Mouse (Mus musculus) stomach, embryonic 14.5 days (tissue): Measurements from ENCODE around the gene Trim28. TPM values are rescaled to one million over a fixed set of nuclear protein-coding genes. Genes with fewer than 3 reads are reported as not detected.
A peak's percentile ranks its signal among the peaks of the same experiment; 100 is the strongest.

Source experiments
- ATAC-seq: fragments of 200-750 bp; cut with Nextera tagmentation; 2 replicates; pipeline ENCODE4 v1.8.0; 2017; ENCODE audit warnings: low read depth, moderate TSS enrichment; ENCODE audit not compliant: insufficient number of reproducible peaks, insufficient read depth, low FRiP score
- H3K27ac ChIP-seq: fragments of 300-500 bp; sonication (generic); 2 replicates; pipeline ENCODE4 v1.5.1; 2014; ENCODE audit warnings: mild to moderate bottlenecking, low read length, moderate library complexity, mixed read lengths
- H3K27me3 ChIP-seq: fragments of 300-500 bp; sonication (generic); 2 replicates; pipeline ENCODE4 v1.6.1; 2014; ENCODE audit warnings: low read length, control low read depth, mixed read lengths; ENCODE audit not compliant: control insufficient read depth, insufficient read depth
- H3K36me3 ChIP-seq: fragments of 300-500 bp; sonication (generic); 2 replicates; pipeline ENCODE4 v1.6.1; 2014; ENCODE audit warnings: mild to moderate bottlenecking, control low read depth, low read length, moderate library complexity, mixed read lengths; ENCODE audit not compliant: control insufficient read depth, insufficient read depth
- H3K4me1 ChIP-seq: fragments of 300-500 bp; sonication (generic); 2 replicates; pipeline ENCODE4 v1.6.1; 2014; ENCODE audit warnings: low read length, control low read depth, mixed read lengths; ENCODE audit not compliant: control insufficient read depth, insufficient read depth
- H3K4me2 ChIP-seq: fragments of 300-500 bp; sonication (generic); replicated peaks from 2 replicates; pipeline ENCODE4 v1.6.1; 2014; ENCODE audit warnings: low read depth, low read length, control low read depth
- H3K4me3 ChIP-seq: fragments of 300-500 bp; sonication (generic); 2 replicates; pipeline ENCODE4 v1.5.1; 2014; ENCODE audit warnings: low read depth, low read length, control low read depth
- H3K9ac ChIP-seq: fragments of 300-500 bp; sonication (generic); replicated peaks from 2 replicates; pipeline ENCODE4 v1.6.1; 2014; ENCODE audit warnings: low read depth, mild to moderate bottlenecking, control low read depth, low read length, moderate library complexity, mixed read lengths
- H3K9me3 ChIP-seq: fragments of 300-500 bp; sonication (generic); 2 replicates; pipeline ENCODE4 v1.6.1; 2016; ENCODE audit warnings: low read depth, low read length, control low read depth; ENCODE audit not compliant: control insufficient read depth
- WGBS: fragments of 180-500 bp; shearing (Covaris S2); extraction: QIAGEN DNeasy Blood & Tissue Kit; methylation state at CpG from one replicate; pipeline ENCODE4 v1.1.7; 2014; 5-methylcytosine and 5-hydroxymethylcytosine counted together
- polyA plus RNA-seq: library from polyadenylated mRNA; unstranded; fragments of >200 nt; fragmentation: Nextera tagmentation; extraction: Ambion mirVana; gene quantifications from 2 replicates; pipeline ENCODE4 v1.2.1, GENCODE M21; 2014

The Trim28 gene
- polyA plus RNA-seq, 1 experiment from 2014 or later: 397 TPM

GRCm38 (mm10) chr7:13022773-13023535 lies 24.0 kb downstream of the Trim28 start:
- Histone ChIP-seq H3K4me3 (peak overlapping the region; percentile 91), H3K27me3 (no peaks in the 10 kb centered on the region), H3K9me3 (no peaks in the 10 kb centered on the region), H3K36me3 (peaks cover 27% of the 10 kb centered on the region), H3K27ac (peak overlapping the region; percentile 99), H3K9ac (peak overlapping the region; percentile 61), H3K4me2 (peak overlapping the region; percentile 99), H3K4me1 (peaks cover 15% of the 10 kb centered on the region)
- 3% methylated on average over 31 of the region's 31 CpGs for WGBS
- peak; percentile 74 for ATAC-seq

- peak; percentile 83 for ATAC-seq
- peak overlapping the region; percentile 99 for H3K4me2 ChIP-seq
- under 1% methylated on average over 86 of the region's 95 CpGs for WGBS
- H3K36me3 ChIP-seq: peaks cover 38% of the 10 kb centered on the region
- no peaks in the 10 kb centered on the region for H3K9me3 ChIP-seq
- H3K4me3 ChIP-seq: peak overlapping the region; percentile 91
- H3K9ac ChIP-seq: peak overlapping the region; percentile 96
- peak overlapping the region; percentile 99 for H3K27ac ChIP-seq
- H3K4me1 ChIP-seq: peaks cover 15% of the 10 kb centered on the region
- no peaks in the 10 kb centered on the region for H3K27me3 ChIP-seq
Observed at GRCm38 (mm10) chr7:13023928-13024731, 25.2 kb downstream of the Trim28 start.

- ATAC-seq: peak; percentile 61
- Histone ChIP-seq H3K36me3 (peaks cover 45% of the 10 kb centered on the region), H3K4me1 (peaks cover 15% of the 10 kb centered on the region), H3K9me3 (no peaks in the 10 kb centered on the region), H3K4me2 (peak overlapping the region; percentile 99), H3K9ac (peak overlapping the region; percentile 96), H3K4me3 (peak overlapping the region; percentile 91), H3K27me3 (no peaks in the 10 kb centered on the region), H3K27ac (peak overlapping the region; percentile 99)
- WGBS: under 1% methylated on average over 40 of the region's 44 CpGs
Observed at GRCm38 (mm10) chr7:13024805-13025204, 25.9 kb downstream of the Trim28 start.

GRCm38 (mm10) chr7:13025511-13026112 lies 26.7 kb downstream of the Trim28 start:
- no peak for ATAC-seq
- Histone ChIP-seq H3K9me3 (no peaks in the 10 kb centered on the region), H3K27me3 (no peaks in the 10 kb centered on the region), H3K4me1 (peaks cover 15% of the 10 kb centered on the region), H3K27ac (no peak overlapping the region), H3K4me2 (peak overlapping the region; percentile 99), H3K36me3 (peaks cover 53% of the 10 kb centered on the region), H3K4me3 (peak overlapping the region; percentile 91), H3K9ac (peak overlapping the region; percentile 96)
- 36% methylated on average over 4 of the region's 4 CpGs for WGBS

GRCm38 (mm10) chr7:13028986-13029385 lies 30.1 kb downstream of the Trim28 start:
- Histone ChIP-seq H3K9ac (no peak overlapping the region), H3K4me2 (no peak overlapping the region), H3K4me1 (peaks cover 22% of the 10 kb centered on the region), H3K27ac (no peak overlapping the region), H3K4me3 (no peak overlapping the region), H3K9me3 (no peaks in the 10 kb centered on the region), H3K36me3 (peaks cover 78% of the 10 kb centered on the region), H3K27me3 (no peaks in the 10 kb centered on the region)
- 96% methylated on average over 4 of the region's 4 CpGs for WGBS
- no peak for ATAC-seq

- 71% methylated on average over 5 of the region's 5 CpGs for whole genome bisulfite sequencing
- Histone ChIP-seq H3K9me3 (no peaks in the 10 kb centered on the region), H3K4me3 (no peak overlapping the region), H3K4me1 (peaks cover 21% of the 10 kb centered on the region), H3K27me3 (no peaks in the 10 kb centered on the region), H3K36me3 (peaks cover 82% of the 10 kb centered on the region), H3K4me2 (no peak overlapping the region), H3K27ac (no peak overlapping the region), H3K9ac (no peak overlapping the region)
- no peak for ATAC-seq
Observed at GRCm38 (mm10) chr7:13031069-13031468, 32.2 kb downstream of the Trim28 start.

GRCm38 (mm10) chr7:13031983-13032382 lies 33.1 kb downstream of the Trim28 start:
- Histone ChIP-seq H3K27ac (no peak overlapping the region), H3K27me3 (no peaks in the 10 kb centered on the region), H3K36me3 (peaks cover 77% of the 10 kb centered on the region), H3K4me1 (peaks cover 23% of the 10 kb centered on the region), H3K4me3 (no peak overlapping the region), H3K4me2 (no peak overlapping the region), H3K9me3 (no peaks in the 10 kb centered on the region), H3K9ac (no peak overlapping the region)
- WGBS: 81% methylated on average over 2 of the region's 2 CpGs
- ATAC-seq: no peak

GRCm38 (mm10) chr7:13032541-13032940 lies 33.6 kb downstream of the Trim28 start:
- Histone ChIP-seq H3K9me3 (no peaks in the 10 kb centered on the region), H3K4me3 (no peak overlapping the region), H3K36me3 (peaks cover 72% of the 10 kb centered on the region), H3K4me2 (no peak overlapping the region), H3K27me3 (no peaks in the 10 kb centered on the region), H3K4me1 (peaks cover 23% of the 10 kb centered on the region), H3K27ac (no peak overlapping the region), H3K9ac (no peak overlapping the region)
- ATAC-seq: no peak
- 90% methylated on average over 7 of the region's 7 CpGs for WGBS
